15 mouse cellular contexts compared by ENCODE assay signal in the genomic region with DNA sequence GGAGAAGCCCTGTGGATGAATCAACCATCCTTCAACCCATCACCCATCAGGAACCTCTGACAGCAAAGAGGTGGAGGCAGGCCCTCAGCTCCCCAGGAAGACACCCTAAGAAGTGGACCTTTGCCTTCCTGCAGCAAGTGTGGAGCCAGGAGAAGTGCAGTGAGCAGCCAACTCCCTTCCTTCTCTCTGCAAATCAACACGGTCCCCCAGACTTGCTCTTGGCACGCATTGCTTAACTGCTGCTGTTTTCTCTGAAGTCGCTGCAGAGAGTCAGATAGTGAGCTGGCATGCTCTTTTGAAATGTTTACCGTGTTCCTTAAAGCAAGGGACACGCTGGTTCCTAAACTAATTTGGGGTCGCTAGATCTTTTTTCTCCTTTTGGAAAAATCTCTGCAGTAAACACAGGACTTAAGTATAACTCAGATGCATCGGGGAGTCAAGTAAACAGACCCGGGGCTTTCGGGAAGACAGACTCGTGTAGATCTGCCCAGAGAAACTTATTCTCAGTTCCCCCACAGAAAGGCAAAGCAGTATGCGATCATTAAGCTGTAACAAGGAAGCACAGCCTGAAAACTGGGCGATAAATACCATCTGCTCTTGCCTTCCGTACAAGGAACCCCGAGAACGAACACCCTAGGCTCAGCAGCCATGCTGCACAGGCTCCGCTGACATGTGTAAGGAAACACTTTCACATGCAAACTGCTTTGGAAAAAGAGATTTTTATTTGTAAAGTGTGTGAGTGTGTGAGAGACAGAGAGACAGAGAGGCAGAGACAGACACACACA.
DNase-seq lines count a peak whose midpoint lies in the region; ATAC-seq and TF ChIP-seq lines count a peak whose summit lies in the region.
"Had no signal": no experiment of that assay in that cellular context is flagged by ENCODE, and none has a peak within 500 bp of the region (broad histone marks: within the 10 kb centered on the region; RNA-seq: fewer than 3 reads in every experiment).

No protein-coding gene starts in this region.

- no peak overlapping the region for H3K9ac ChIP-seq in midbrain, postnatal 0 days (replicated peaks; ENCODE audit: low read length, poor library complexity, severe bottlenecking)
- no peak overlapping the region for H3K9ac ChIP-seq in midbrain, embryonic 15.5 days
- H3K9ac ChIP-seq in stomach, postnatal 0 days (ENCODE audit: low read length) = no peak overlapping the region
- H3K9ac ChIP-seq: heart, embryonic 13.5 days; limb, embryonic 12.5 days had no signal

- no peaks in the 10 kb centered on the region for H3K9me3 ChIP-seq in midbrain, postnatal 0 days (ENCODE audit: low read length)
- H3K9me3 ChIP-seq in midbrain, embryonic 15.5 days = no peaks in the 10 kb centered on the region
- no peaks in the 10 kb centered on the region for H3K9me3 ChIP-seq in stomach, postnatal 0 days (ENCODE audit: control insufficient read depth, low read length)
- H3K9me3 ChIP-seq: heart, embryonic 13.5 days; limb, embryonic 12.5 days; midbrain, embryonic 10.5 days had no signal

- no peaks in the 10 kb centered on the region for H3K36me3 ChIP-seq in midbrain, postnatal 0 days (ENCODE audit: insufficient read depth, low read length)
- H3K36me3 ChIP-seq in midbrain, embryonic 15.5 days (replicated peaks) = no peaks in the 10 kb centered on the region
- H3K36me3 ChIP-seq in stomach, postnatal 0 days (ENCODE audit: control insufficient read depth, insufficient read depth, low read length) = no peaks in the 10 kb centered on the region
- H3K36me3 ChIP-seq: heart, embryonic 13.5 days; limb, embryonic 12.5 days; midbrain, embryonic 10.5 days had no signal

- no peak overlapping the region for H3K4me3 ChIP-seq in midbrain, postnatal 0 days (ENCODE audit: low read depth, low read length)
- no peak overlapping the region for H3K4me3 ChIP-seq in midbrain, embryonic 15.5 days
- no peak overlapping the region for H3K4me3 ChIP-seq in stomach, postnatal 0 days (ENCODE audit: low read depth, low read length)
- H3K4me3 ChIP-seq: heart, embryonic 13.5 days; limb, embryonic 12.5 days; midbrain, embryonic 10.5 days had no signal

- DNase-seq in heart, adult 18-20 months = peak; percentile 20 to 32
- no peak for DNase-seq in heart, adult 8-10 months (ENCODE audit: low spot score)
- DNase-seq in midbrain, postnatal 0 days (ENCODE audit: low spot score) = peak; percentile 58
- peak; percentile 43 for DNase-seq in layer of hippocampus, adult 11-12 months (ENCODE audit: low spot score)
- no peak for DNase-seq in stomach, postnatal 0 days (ENCODE audit: low spot score)
- DNase-seq in embryo, embryonic 11 days = no peak
- no peak for DNase-seq in kidney, postnatal 25 days
- DNase-seq: cerebellum, adult 2 months; kidney, adult 2 months had no signal

- H3K4me1 ChIP-seq in midbrain, postnatal 0 days (ENCODE audit: insufficient read depth, low read length) = no peaks in the 10 kb centered on the region
- H3K4me1 ChIP-seq in midbrain, embryonic 15.5 days = no peaks in the 10 kb centered on the region
- H3K4me1 ChIP-seq in stomach, postnatal 0 days (replicated peaks; ENCODE audit: control insufficient read depth, insufficient read depth) = no peaks in the 10 kb centered on the region
- H3K4me1 ChIP-seq: limb, embryonic 12.5 days had no signal

- TF ChIP-seq EP300 in stomach, postnatal 0 days (optimal IDR thresholded peaks at IDR 0.05) = no peak

- WGBS in midbrain, postnatal 0 days = 68% methylated on average over 16 of the region's 16 CpGs
- 79% methylated on average over 16 of the region's 16 CpGs for WGBS in midbrain, embryonic 15.5 days
- WGBS in stomach, postnatal 0 days = 31% methylated on average over 16 of the region's 16 CpGs

- H3K27me3 ChIP-seq in midbrain, postnatal 0 days (ENCODE audit: insufficient read depth, low read length) = no peaks in the 10 kb centered on the region
- H3K27me3 ChIP-seq in midbrain, embryonic 15.5 days (replicated peaks) = no peaks in the 10 kb centered on the region
- H3K27me3 ChIP-seq in stomach, postnatal 0 days (ENCODE audit: control insufficient read depth, insufficient read depth, low read length) = no peaks in the 10 kb centered on the region
- H3K27me3 ChIP-seq: CH12.LX had no signal

- TF ChIP-seq CTCF in midbrain, postnatal 0 days (IDR thresholded peaks at IDR 0.05) = no peak
- TF ChIP-seq CTCF in stomach, postnatal 0 days (IDR thresholded peaks at IDR 0.05; ENCODE audit: low read depth) = no peak

- no peak overlapping the region for H3K27ac ChIP-seq in midbrain, postnatal 0 days (ENCODE audit: low read depth, low read length)
- H3K27ac ChIP-seq in midbrain, embryonic 15.5 days = no peak overlapping the region
- H3K27ac ChIP-seq in stomach, postnatal 0 days (replicated peaks) = peak overlapping the region; percentile 31
- H3K27ac ChIP-seq: heart, embryonic 13.5 days; limb, embryonic 12.5 days; midbrain, embryonic 10.5 days had no signal

- ATAC-seq in midbrain, postnatal 0 days (ENCODE audit: low FRiP score) = no peak
- ATAC-seq in midbrain, embryonic 15.5 days (replicated peaks) = no peak
- no peak for ATAC-seq in stomach, postnatal 0 days (ENCODE audit: low FRiP score, low TSS enrichment)
- ATAC-seq: activated CD4-positive, CD25-positive, alpha-beta regulatory T cell, adult 4 months had no signal

- H3K4me2 ChIP-seq in midbrain, postnatal 0 days (ENCODE audit: low read depth, low read length, poor library complexity, severe bottlenecking) = no peak overlapping the region
- no peak overlapping the region for H3K4me2 ChIP-seq in midbrain, embryonic 15.5 days
- H3K4me2 ChIP-seq in stomach, postnatal 0 days (replicated peaks; ENCODE audit: low read depth) = peak overlapping the region; percentile 16
- H3K4me2 ChIP-seq: heart, embryonic 13.5 days; limb, embryonic 12.5 days had no signal

Comparison
In these comparisons a context has a peak if more than half of its experiments do, and no peak if none do; other contexts are left out.
1. DNase-seq: peak in heart, adult 18-20 months (2 of 2), midbrain, postnatal 0 days (single experiment) and layer of hippocampus, adult 11-12 months (single experiment); none in heart, adult 8-10 months (single experiment), stomach, postnatal 0 days (single experiment), embryo, embryonic 11 days (single experiment) and kidney, postnatal 25 days (0 of 2).